In the genomic region with DNA sequence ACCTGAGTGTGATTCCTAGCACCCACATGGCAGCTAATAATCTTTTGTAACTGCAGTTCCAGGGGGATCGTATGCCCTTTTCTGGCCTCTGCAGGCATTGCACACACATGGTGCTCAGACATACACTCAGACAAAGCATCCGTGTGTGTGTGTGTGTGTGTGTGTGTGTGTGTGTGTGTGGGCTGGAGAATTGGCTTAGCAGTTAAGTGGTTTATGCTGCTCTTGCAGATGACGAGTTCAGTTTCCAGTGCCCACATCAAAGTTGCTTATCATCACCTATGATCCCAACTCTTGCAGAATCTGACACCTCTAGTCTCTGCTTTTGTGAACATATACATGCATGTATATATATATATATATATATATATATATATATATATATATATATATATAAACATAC, we compare ENCODE assay signal across 24 mouse cellular contexts.
DNase-seq lines count a peak whose midpoint lies in the region; ATAC-seq and TF ChIP-seq lines count a peak whose summit lies in the region.
"Had no signal": no experiment of that assay in that cellular context is flagged by ENCODE, and none has a peak within 500 bp of the region (broad histone marks: within the 10 kb centered on the region; RNA-seq: fewer than 3 reads in every experiment).

No protein-coding gene starts in this region.

- H3K4me3 ChIP-seq in hindbrain, postnatal 0 days (ENCODE audit: low read length): no peak overlapping the region
- H3K4me3 ChIP-seq: forebrain, embryonic 10.5 days; forebrain, embryonic 13.5 days; heart, embryonic 15.5 days; hindbrain, embryonic 10.5 days; hindbrain, embryonic 13.5 days; intestine, embryonic 15.5 days had no signal

- no peak overlapping the region for H3K4me2 ChIP-seq in hindbrain, postnatal 0 days (ENCODE audit: low read depth, low read length)
- H3K4me2 ChIP-seq: forebrain, embryonic 13.5 days; heart, embryonic 11.5 days; heart, embryonic 15.5 days; hindbrain, embryonic 13.5 days; intestine, embryonic 15.5 days had no signal

- peaks cover 13% of the 10 kb centered on the region for H3K4me1 ChIP-seq in hindbrain, postnatal 0 days (ENCODE audit: insufficient read depth, low read length)

- DNase-seq in induced T-regulatory cell, adult 2 months (ENCODE audit: low read depth): peak; percentile 32
- DNase-seq in natural killer cell, adult 2 months (ENCODE audit: low spot score in 2 of 2): peak; percentile 24 to 34
- DNase-seq in left cerebral cortex, adult 11 months (ENCODE audit: low spot score): no peak
- DNase-seq in hindbrain, postnatal 0 days (ENCODE audit: low spot score): no peak
- DNase-seq in urinary bladder, postnatal 36 days (ENCODE audit: low spot score in 2 of 2): no peak
- DNase-seq: adrenal gland, postnatal 10 days; adrenal gland, postnatal 36 days; cerebellum, adult 18-20 months; cerebellum, adult 9-10 months; cerebellum, postnatal 14 days; gastrocnemius, postnatal 14 days; heart, adult 11 months; heart, postnatal 10 days; heart, postnatal 36 days had no signal

- H3K27me3 ChIP-seq in hindbrain, postnatal 0 days (ENCODE audit: insufficient read depth, low read length): no peaks in the 10 kb centered on the region
- H3K27me3 ChIP-seq: heart, embryonic 15.5 days; intestine, embryonic 15.5 days had no signal

- H3K9ac ChIP-seq in hindbrain, postnatal 0 days (replicated peaks; ENCODE audit: low read length): no peak overlapping the region
- H3K9ac ChIP-seq: forebrain, embryonic 13.5 days; heart, embryonic 15.5 days; hindbrain, embryonic 13.5 days; intestine, embryonic 15.5 days had no signal

- TF ChIP-seq CTCF in hindbrain, postnatal 0 days (IDR thresholded peaks at IDR 0.05; ENCODE audit: low read depth): no peak

- H3K36me3 ChIP-seq in hindbrain, postnatal 0 days (ENCODE audit: insufficient read depth, low read length): no peaks in the 10 kb centered on the region
- H3K36me3 ChIP-seq: forebrain, embryonic 10.5 days; heart, embryonic 15.5 days; hindbrain, embryonic 10.5 days; hindbrain, embryonic 13.5 days; intestine, embryonic 15.5 days had no signal

- peak; percentile 41 for ATAC-seq in CD4-positive, CD25-positive, alpha-beta regulatory T cell, adult 4 months
- ATAC-seq in hindbrain, postnatal 0 days: no peak
- ATAC-seq: forebrain, embryonic 13.5 days; forebrain, embryonic 16.5 days; hindbrain, embryonic 16.5 days; intestine, embryonic 15.5 days had no signal

- no peak overlapping the region for H3K27ac ChIP-seq in hindbrain, postnatal 0 days
- H3K27ac ChIP-seq: forebrain, embryonic 10.5 days; forebrain, embryonic 13.5 days; heart, embryonic 15.5 days; hindbrain, embryonic 10.5 days; hindbrain, embryonic 13.5 days; intestine, embryonic 15.5 days had no signal

- 93% methylated on average over 3 of the region's 3 CpGs for WGBS in hindbrain, postnatal 0 days

- H3K9me3 ChIP-seq in hindbrain, postnatal 0 days (ENCODE audit: low read length): no peaks in the 10 kb centered on the region
- H3K9me3 ChIP-seq: forebrain, embryonic 10.5 days; forebrain, embryonic 13.5 days; heart, embryonic 15.5 days; hindbrain, embryonic 10.5 days; hindbrain, embryonic 13.5 days; intestine, embryonic 15.5 days had no signal

Comparison
In these comparisons a context has a peak if more than half of its experiments do, and no peak if none do; other contexts are left out.
1. DNase-seq: peak in induced T-regulatory cell, adult 2 months (single experiment) and natural killer cell, adult 2 months (2 of 2); none in left cerebral cortex, adult 11 months (single experiment), hindbrain, postnatal 0 days (single experiment) and urinary bladder, postnatal 36 days (0 of 2).